Mouse (Mus musculus) cerebellum, adult 8-10 months (tissue): Measurements from ENCODE around the gene Olfr1438-ps1.
"Not testable (repeated sequence)": the region's sequence is repeated elsewhere in the genome, so short reads cannot be mapped to it uniquely, and the experiment has no call there.

Experiments
- DNase-seq: peaks from one replicate; pipeline ENCODE4 v3.0.0; 2022

Gene Olfr1438-ps1

GRCm38 (mm10) chr19:12335810-12336209 is at the start of gene Olfr1438-ps1:
TSS of gene Olfr1438-ps1 (minus strand) at chr19:12335910.
- DNase-seq, result no peak

GRCm38 (mm10) chr19:12374465-12375025 is 38.8 kb upstream of the Olfr1438-ps1 start:
- DNase-seq, result no peak

- DNase-seq, result no peak
Observed at GRCm38 (mm10) chr19:12373004-12373403, 37.3 kb upstream of the Olfr1438-ps1 start.

- DNase-seq, result no peak
Observed at GRCm38 (mm10) chr19:12325001-12325400, 10.7 kb downstream of the Olfr1438-ps1 start, which contains the start of gene Olfr1437. TSS of gene Olfr1437 (minus strand) at chr19:12325101.

- not testable (repeated sequence) for DNase-seq
Observed at GRCm38 (mm10) chr19:12299030-12299429, 36.7 kb downstream of the Olfr1438-ps1 start, which contains the start of gene Olfr1436. TSS of gene Olfr1436 (minus strand) at chr19:12299130.

GRCm38 (mm10) chr19:12292979-12293378 is 42.7 kb downstream of the Olfr1438-ps1 start:
- DNase-seq, result no peak

GRCm38 (mm10) chr19:12279554-12279953 is 56.2 kb downstream of the Olfr1438-ps1 start, which contains the start of gene Olfr1434:
TSS of gene Olfr1434 (plus strand) at chr19:12279854.
- DNase-seq, result no peak
